In the genomic region with DNA sequence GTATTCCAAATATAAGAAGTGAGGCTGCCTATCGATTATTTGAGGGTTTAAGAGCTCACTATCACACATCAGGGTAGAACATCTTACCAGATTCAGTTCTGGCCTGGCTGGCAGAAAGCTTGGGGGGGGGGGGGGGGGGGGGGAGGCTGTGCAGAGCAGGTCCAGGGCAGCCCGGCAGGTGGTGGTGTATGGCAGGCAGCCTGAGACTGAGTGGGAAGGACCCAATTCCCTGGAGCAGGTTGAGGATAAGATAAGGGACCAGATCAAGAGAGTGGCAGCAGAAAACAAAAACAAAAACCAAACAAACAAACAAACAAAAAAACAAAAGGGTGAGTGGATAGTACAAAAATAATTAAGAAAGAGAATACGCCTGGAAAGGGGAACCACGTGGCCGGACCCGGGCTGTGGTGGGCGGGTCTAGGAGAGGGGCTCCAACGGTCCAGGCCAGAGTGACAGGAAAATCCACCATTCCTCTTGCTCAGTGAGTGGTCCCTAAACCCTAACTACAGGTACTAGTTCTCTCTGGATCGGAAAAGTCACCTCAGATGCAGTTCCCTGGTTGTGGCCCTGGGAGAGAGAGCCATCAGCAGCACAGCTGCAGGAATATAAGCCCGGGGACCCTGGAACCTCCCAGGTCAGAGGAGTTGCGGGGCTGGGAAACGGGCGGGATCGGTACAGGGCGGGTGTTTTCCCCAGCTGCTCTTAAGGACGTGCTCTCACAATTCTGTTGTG, we compare ENCODE assay signal across 7 mouse cellular contexts.
DNase-seq lines count a peak whose midpoint lies in the region; ATAC-seq and TF ChIP-seq lines count a peak whose summit lies in the region.

No protein-coding gene starts in this region.

- WGBS in heart, postnatal 0 days = 9% methylated on average over 16 of the region's 16 CpGs
- WGBS in liver, embryonic 15.5 days (ENCODE audit: insufficient replicate concordance) = 14% methylated on average over 16 of the region's 16 CpGs
- WGBS in stomach, embryonic 16.5 days = 22% methylated on average over 16 of the region's 16 CpGs

- TF ChIP-seq EP300 in heart, postnatal 0 days (IDR thresholded peaks at IDR 0.05; ENCODE audit: low read depth) = no peak

- H3K9ac ChIP-seq in heart, postnatal 0 days (replicated peaks; ENCODE audit: low read depth, low read length) = peak overlapping the region; percentile 45
- no peak overlapping the region for H3K9ac ChIP-seq in liver, embryonic 15.5 days
- peak overlapping the region; percentile 17; the same call in 1 of the 2 replicates for H3K9ac ChIP-seq in stomach, embryonic 16.5 days (ENCODE audit: low read length)

- H3K4me1 ChIP-seq in heart, postnatal 0 days (ENCODE audit: control insufficient read depth, insufficient read depth) = no peaks in the 10 kb centered on the region
- H3K4me1 ChIP-seq in liver, embryonic 15.5 days (replicated peaks) = no peaks in the 10 kb centered on the region
- H3K4me1 ChIP-seq in stomach, embryonic 16.5 days (ENCODE audit: control insufficient read depth, insufficient read depth, low read length) = no peaks in the 10 kb centered on the region

- H3K27me3 ChIP-seq in heart, postnatal 0 days (ENCODE audit: control insufficient read depth, insufficient read depth, low read length) = no peaks in the 10 kb centered on the region
- H3K27me3 ChIP-seq in liver, embryonic 15.5 days = no peaks in the 10 kb centered on the region
- H3K27me3 ChIP-seq in stomach, embryonic 16.5 days (ENCODE audit: control insufficient read depth, insufficient read depth, low read length) = no peaks in the 10 kb centered on the region

- peak overlapping the region; percentile 51 for H3K4me3 ChIP-seq in heart, postnatal 0 days (ENCODE audit: low read depth, low read length)
- peak overlapping the region; percentile 47 for H3K4me3 ChIP-seq in liver, embryonic 15.5 days (replicated peaks)
- peak overlapping the region; percentile 37 for H3K4me3 ChIP-seq in stomach, embryonic 16.5 days (replicated peaks; ENCODE audit: low read length)

- DNase-seq in left cerebral cortex, postnatal 4 days = peak; percentile 53
- no peak for DNase-seq in left cerebral cortex, postnatal 36 days (ENCODE audit: low spot score in 2 of 2)
- DNase-seq in heart, postnatal 0 days (ENCODE audit: low spot score) = no peak
- DNase-seq in cerebellum, adult 8-10 months = no peak

- intact Hi-C loops in left cerebral cortex, postnatal 4 days (cut with DNase I) = loop anchor here (5.0 to 10.0 kb wide), 2 partner anchors 188 to 511 kb away; no protein-coding TSS in a partner anchor
- intact Hi-C loops in left cerebral cortex, postnatal 36 days (cut with DNase I) = no loop called here

- peak; percentile 99 for ATAC-seq in common myeloid progenitor, adult 5-6 weeks (replicated peaks; ENCODE audit: low read depth, poor library complexity, severe bottlenecking)
- peak; percentile 82 for ATAC-seq in heart, postnatal 0 days (ENCODE audit: insufficient read depth, low read depth)
- peak; percentile 68 for ATAC-seq in liver, embryonic 15.5 days (ENCODE audit: insufficient read depth)
- peak; percentile 85; the same call in 1 of the 2 replicates for ATAC-seq in stomach, embryonic 16.5 days (ENCODE audit: insufficient read depth, low FRiP score)

- TF ChIP-seq CTCF in heart, postnatal 0 days (IDR thresholded peaks at IDR 0.05; ENCODE audit: low read depth) = 0 out of 2 replicates have a peak, but pooled peaks have one; percentile 17

- H3K27ac ChIP-seq in heart, postnatal 0 days (ENCODE audit: low read depth) = no peak overlapping the region
- H3K27ac ChIP-seq in liver, embryonic 15.5 days (replicated peaks) = no peak overlapping the region
- H3K27ac ChIP-seq in stomach, embryonic 16.5 days (ENCODE audit: low read length) = no peak overlapping the region

- no peaks in the 10 kb centered on the region for H3K36me3 ChIP-seq in heart, postnatal 0 days (replicated peaks; ENCODE audit: control insufficient read depth, insufficient read depth, low read length)
- no peaks in the 10 kb centered on the region for H3K36me3 ChIP-seq in liver, embryonic 15.5 days (replicated peaks)
- no peaks in the 10 kb centered on the region for H3K36me3 ChIP-seq in stomach, embryonic 16.5 days (ENCODE audit: control insufficient read depth, insufficient read depth, low read length)

- H3K4me2 ChIP-seq in heart, postnatal 0 days (ENCODE audit: low read depth, low read length) = peak overlapping the region; percentile 73
- H3K4me2 ChIP-seq in liver, embryonic 15.5 days = peak overlapping the region; percentile 63
- H3K4me2 ChIP-seq in stomach, embryonic 16.5 days (ENCODE audit: low read depth, low read length) = peak overlapping the region; percentile 55

- no peaks in the 10 kb centered on the region for H3K9me3 ChIP-seq in heart, postnatal 0 days (replicated peaks; ENCODE audit: control insufficient read depth, low read length)
- H3K9me3 ChIP-seq in liver, embryonic 15.5 days (replicated peaks) = no peaks in the 10 kb centered on the region
- no peaks in the 10 kb centered on the region for H3K9me3 ChIP-seq in stomach, embryonic 16.5 days (replicated peaks; ENCODE audit: control insufficient read depth, low read length)
